Mouse (Mus musculus) erythroblast, embryonic 14.5 days (primary cell): Measurements from ENCODE around the gene 4930522H14Rik. TPM values are rescaled to one million over a fixed set of nuclear protein-coding genes. Genes with fewer than 3 reads are reported as not detected.

Source experiments
- H3K27me3 ChIP-seq: 2 replicates; pipeline ENCODE4 v1.6.1; 2012; ENCODE audit warnings: inconsistent platforms; ENCODE audit not compliant: control insufficient read depth
- H3K36me3 ChIP-seq: 2 replicates; pipeline ENCODE4 v1.6.1; 2012; ENCODE audit warnings: mild to moderate bottlenecking, inconsistent platforms; ENCODE audit not compliant: control insufficient read depth
- H3K4me1 ChIP-seq: 2 replicates; pipeline ENCODE4 v1.6.1; 2012; ENCODE audit warnings: inconsistent platforms; ENCODE audit not compliant: control insufficient read depth
- H3K4me3 ChIP-seq: replicated peaks from 2 replicates; pipeline ENCODE3; 2012; ENCODE audit warnings: moderate library complexity, mild to moderate bottlenecking, inconsistent platforms
- H3K9me3 ChIP-seq: 2 replicates; pipeline ENCODE4 v1.6.1; 2012; ENCODE audit warnings: low read length, inconsistent platforms, mixed read lengths; ENCODE audit not compliant: control insufficient read depth
- GATA1 ChIP-seq: IDR thresholded peaks from 2 replicates; pipeline ENCODE4 v1.6.1; 2012; ENCODE audit warnings: low read length, inconsistent platforms, mixed read lengths
- TAL1 ChIP-seq: IDR thresholded peaks from 3 replicates; pipeline ENCODE4 v1.6.1; 2012; ENCODE audit warnings: low read length, inconsistent platforms, mixed read lengths
- polyA plus RNA-seq: library from polyadenylated mRNA; stranded (reverse); fragments of >175 nt; gene quantifications from 2 replicates; pipeline ENCODE4 v1.2.3, GENCODE M21; 2012

4930522H14Rik gene
- polyA plus RNA-seq, 1 experiment: not detected

GRCm38 (mm10) chr4:109547306-109547705 lies 16.2 kb upstream of the 4930522H14Rik start:
- Histone ChIP-seq H3K4me3 (no peak overlapping the region), H3K4me1 (no peaks in the 10 kb centered on the region), H3K9me3 (no peaks in the 10 kb centered on the region), H3K27me3 (peaks cover 5% of the 10 kb centered on the region; the same call in 1 of the 2 replicates), H3K36me3 (no peaks in the 10 kb centered on the region)
- no peak for TF ChIP-seq TAL1
- TF ChIP-seq GATA1: no peak

GRCm38 (mm10) chr4:109546538-109546937 lies 15.4 kb upstream of the 4930522H14Rik start:
- Histone ChIP-seq H3K27me3 (peaks cover 5% of the 10 kb centered on the region; the same call in 1 of the 2 replicates), H3K9me3 (no peaks in the 10 kb centered on the region), H3K36me3 (no peaks in the 10 kb centered on the region), H3K4me3 (no peak overlapping the region), H3K4me1 (no peaks in the 10 kb centered on the region)
- no peak for TF ChIP-seq GATA1
- TF ChIP-seq TAL1: no peak

GRCm38 (mm10) chr4:109530245-109530816 lies 766 bp downstream of the 4930522H14Rik start:
- no peak overlapping the region for H3K4me3 ChIP-seq
- peaks cover 2% of the 10 kb centered on the region; the same call in 1 of the 2 replicates for H3K27me3 ChIP-seq
- TF ChIP-seq TAL1: no peak
- no peak for TF ChIP-seq GATA1
- H3K4me1 ChIP-seq: no peaks in the 10 kb centered on the region
- H3K36me3 ChIP-seq: no peaks in the 10 kb centered on the region
- H3K9me3 ChIP-seq: no peaks in the 10 kb centered on the region

GRCm38 (mm10) chr4:109504885-109505284 lies 26.2 kb downstream of the 4930522H14Rik start:
- Histone ChIP-seq H3K4me3 (no peak overlapping the region), H3K27me3 (peaks cover 24% of the 10 kb centered on the region), H3K9me3 (no peaks in the 10 kb centered on the region), H3K36me3 (no peaks in the 10 kb centered on the region), H3K4me1 (peaks cover 2% of the 10 kb centered on the region)
- TF ChIP-seq GATA1 (no peak), TAL1 (no peak)

GRCm38 (mm10) chr4:109498476-109498875 lies 32.6 kb downstream of the 4930522H14Rik start:
- Histone ChIP-seq H3K27me3 (peaks cover 26% of the 10 kb centered on the region), H3K4me3 (no peak overlapping the region), H3K4me1 (no peaks in the 10 kb centered on the region), H3K9me3 (no peaks in the 10 kb centered on the region), H3K36me3 (no peaks in the 10 kb centered on the region)
- TF ChIP-seq TAL1: no peak
- TF ChIP-seq GATA1: no peak

- H3K36me3 ChIP-seq: no peaks in the 10 kb centered on the region
- TF ChIP-seq TAL1 (no peak), GATA1 (no peak)
- H3K9me3 ChIP-seq: no peaks in the 10 kb centered on the region
- no peak overlapping the region for H3K4me3 ChIP-seq
- H3K27me3 ChIP-seq: peaks cover 13% of the 10 kb centered on the region
- H3K4me1 ChIP-seq: peaks cover 10% of the 10 kb centered on the region
Observed at GRCm38 (mm10) chr4:109493581-109493980, 37.5 kb downstream of the 4930522H14Rik start.

GRCm38 (mm10) chr4:109488812-109489211 lies 42.3 kb downstream of the 4930522H14Rik start:
- Histone ChIP-seq H3K9me3 (no peaks in the 10 kb centered on the region), H3K4me1 (peaks cover 25% of the 10 kb centered on the region), H3K36me3 (no peaks in the 10 kb centered on the region), H3K4me3 (no peak overlapping the region), H3K27me3 (peaks cover 14% of the 10 kb centered on the region)
- TF ChIP-seq GATA1: no peak
- 0 out of 3 replicates have a peak, but pooled peaks have one; percentile 13 for TF ChIP-seq TAL1

GRCm38 (mm10) chr4:109484621-109485020 lies 46.5 kb downstream of the 4930522H14Rik start, which contains the start of gene Rnf11:
TSS of gene Rnf11 (minus strand) at chr4:109484728.
- peaks cover 42% of the 10 kb centered on the region for H3K27me3 ChIP-seq
- H3K9me3 ChIP-seq: no peaks in the 10 kb centered on the region
- H3K36me3 ChIP-seq: no peaks in the 10 kb centered on the region
- no peak within 1 kb of the TSS for H3K4me3 ChIP-seq
- TF ChIP-seq GATA1 (no peak), TAL1 (no peak)
- peaks cover 23% of the 10 kb centered on the region for H3K4me1 ChIP-seq

- no peaks in the 10 kb centered on the region for H3K36me3 ChIP-seq
- no peak overlapping the region for H3K4me3 ChIP-seq
- no peak for TF ChIP-seq GATA1
- no peak for TF ChIP-seq TAL1
- peaks cover 9% of the 10 kb centered on the region for H3K4me1 ChIP-seq
- H3K9me3 ChIP-seq: no peaks in the 10 kb centered on the region
- H3K27me3 ChIP-seq: peaks cover 58% of the 10 kb centered on the region
Observed at GRCm38 (mm10) chr4:109482701-109483100, 48.4 kb downstream of the 4930522H14Rik start.
